Comparison of ENCODE assay signal across 19 mouse cellular contexts in the genomic region with DNA sequence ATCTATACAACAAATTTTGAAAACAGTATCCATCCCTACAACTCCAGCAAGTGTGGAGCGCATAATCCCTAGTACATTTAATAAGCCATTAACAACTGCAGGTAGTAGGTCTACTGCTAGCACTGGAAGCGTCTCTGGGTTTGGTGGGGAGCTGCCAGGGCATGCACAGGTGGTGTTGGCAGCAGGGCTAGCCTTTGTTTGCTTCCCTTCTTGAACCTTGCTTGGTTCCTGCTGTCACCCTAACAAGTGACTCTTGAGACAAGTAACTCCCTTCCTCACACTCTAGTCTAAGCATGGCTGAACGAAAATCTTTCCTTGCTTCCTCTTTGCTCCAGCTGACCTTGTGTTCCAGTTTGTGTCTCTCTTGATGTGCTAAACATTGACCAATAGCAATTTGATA. TPM values are rescaled to one million over a fixed set of nuclear protein-coding genes. Genes with fewer than 3 reads are reported as not detected.
DNase-seq lines count a peak whose midpoint lies in the region; ATAC-seq lines count a peak whose summit lies in the region.
"Had no signal": no experiment of that assay in that cellular context is flagged by ENCODE, and none has a peak within 500 bp of the region (broad histone marks: within the 10 kb centered on the region; RNA-seq: fewer than 3 reads in every experiment).

No protein-coding gene starts in this region.

- peak overlapping the region; percentile 6 for H3K4me3 ChIP-seq in megakaryocyte, embryonic 14.5 days (replicated peaks)
- no peak overlapping the region for H3K4me3 ChIP-seq in lung, embryonic 16.5 days (ENCODE audit: low read length)
- H3K4me3 ChIP-seq: embryonic facial prominence, embryonic 12.5 days; forebrain, embryonic 15.5 days; heart, embryonic 15.5 days; hindbrain, embryonic 10.5 days had no signal

- ATAC-seq in megakaryocyte, adult 5-6 weeks (ENCODE audit: poor library complexity, severe bottlenecking): no peak
- peak; percentile 70 for ATAC-seq in lung, embryonic 16.5 days (ENCODE audit: low read depth)
- ATAC-seq: CD4-positive, CD25-positive, alpha-beta regulatory T cell, adult 4 months; forebrain, embryonic 15.5 days had no signal

- no peak overlapping the region for H3K9ac ChIP-seq in lung, embryonic 16.5 days (ENCODE audit: low read length)
- H3K9ac ChIP-seq: embryonic facial prominence, embryonic 12.5 days; forebrain, embryonic 15.5 days; heart, embryonic 15.5 days; hindbrain, embryonic 14.5 days had no signal

- H3K4me1 ChIP-seq in megakaryocyte, embryonic 14.5 days: peaks cover 60% of the 10 kb centered on the region
- H3K4me1 ChIP-seq in lung, embryonic 16.5 days (replicated peaks; ENCODE audit: control insufficient read depth, insufficient read depth, low read length): no peaks in the 10 kb centered on the region
- H3K4me1 ChIP-seq: embryonic facial prominence, embryonic 12.5 days; forebrain, embryonic 15.5 days had no signal

- H3K27me3 ChIP-seq in megakaryocyte, embryonic 14.5 days (replicated peaks): peaks cover 9% of the 10 kb centered on the region
- H3K27me3 ChIP-seq in lung, embryonic 16.5 days (ENCODE audit: control insufficient read depth, insufficient read depth, low read depth, low read length): no peaks in the 10 kb centered on the region
- H3K27me3 ChIP-seq: embryonic facial prominence, embryonic 12.5 days; forebrain, embryonic 15.5 days; heart, embryonic 15.5 days had no signal

- WGBS in lung, embryonic 16.5 days: 70% methylated on average over 3 of the region's 3 CpGs

- H3K27ac ChIP-seq in lung, embryonic 16.5 days (ENCODE audit: low read length): no peak overlapping the region
- H3K27ac ChIP-seq: embryonic facial prominence, embryonic 12.5 days; forebrain, embryonic 15.5 days; heart, embryonic 15.5 days; hindbrain, embryonic 10.5 days; hindbrain, embryonic 14.5 days had no signal

- no peak overlapping the region for H3K4me2 ChIP-seq in lung, embryonic 16.5 days (ENCODE audit: low read depth, low read length)
- H3K4me2 ChIP-seq: embryonic facial prominence, embryonic 12.5 days; forebrain, embryonic 15.5 days; heart, embryonic 11.5 days; heart, embryonic 15.5 days; hindbrain, embryonic 14.5 days had no signal

- peaks cover 21% of the 10 kb centered on the region for H3K9me3 ChIP-seq in megakaryocyte, embryonic 14.5 days
- no peaks in the 10 kb centered on the region for H3K9me3 ChIP-seq in lung, embryonic 16.5 days (ENCODE audit: control insufficient read depth, low read length)
- H3K9me3 ChIP-seq: embryonic facial prominence, embryonic 12.5 days; forebrain, embryonic 15.5 days; G1E; heart, embryonic 15.5 days; hindbrain, embryonic 10.5 days had no signal

- peak; percentile 59 for DNase-seq in lung, postnatal 25 days (ENCODE audit: low spot score)
- no peak for DNase-seq in cerebellum, adult 8-10 months
- DNase-seq in B cell, adult 2 months: no peak
- DNase-seq: adrenal gland, postnatal 10 days; cerebellum, adult 11 months; cerebellum, adult 9-10 months; cerebellum, postnatal 25 days; gastrocnemius, postnatal 10 days had no signal

- H3K36me3 ChIP-seq in megakaryocyte, embryonic 14.5 days (replicated peaks; ENCODE audit: low read length): peaks cover 61% of the 10 kb centered on the region
- H3K36me3 ChIP-seq in lung, embryonic 16.5 days (ENCODE audit: control insufficient read depth, insufficient read depth, low read length): no peaks in the 10 kb centered on the region
- H3K36me3 ChIP-seq: embryonic facial prominence, embryonic 12.5 days; forebrain, embryonic 15.5 days; G1E; heart, embryonic 15.5 days; hindbrain, embryonic 10.5 days had no signal

RNA-seq across cellular contexts. Expression of a gene that starts 44.0 kb away (rescaled TPM):
- polyA plus RNA-seq in megakaryocyte, embryonic 14.5 days (2012; ENCODE audit: insufficient read depth, low replicate concordance): 2.3 and 3.5 TPM in 2 replicates
- not detected in 2 replicates for total RNA-seq in megakaryocyte, adult 5-6 weeks (2015)
- 0.04 TPM in 1 of 2 replicates, not detected in the other for total RNA-seq in megakaryocyte, adult 5-6 weeks (2017)
- 1.8 and 1.9 TPM in 2 replicates for polyA plus RNA-seq in lung, embryonic 16.5 days (2015; fragmentation: Nextera tagmentation; extraction: Ambion mirVana)
- polyA plus RNA-seq: G1E had no signal
